Mouse (Mus musculus): ENCODE measurements around the gene Prpf19. TPM values are rescaled to one million over a fixed set of nuclear protein-coding genes. Genes with fewer than 3 reads are reported as not detected.

Gene Prpf19
- total and polyA plus RNA-seq, 3 experiments: 81.9 to 192 (median 88.8) TPM

DNA sequence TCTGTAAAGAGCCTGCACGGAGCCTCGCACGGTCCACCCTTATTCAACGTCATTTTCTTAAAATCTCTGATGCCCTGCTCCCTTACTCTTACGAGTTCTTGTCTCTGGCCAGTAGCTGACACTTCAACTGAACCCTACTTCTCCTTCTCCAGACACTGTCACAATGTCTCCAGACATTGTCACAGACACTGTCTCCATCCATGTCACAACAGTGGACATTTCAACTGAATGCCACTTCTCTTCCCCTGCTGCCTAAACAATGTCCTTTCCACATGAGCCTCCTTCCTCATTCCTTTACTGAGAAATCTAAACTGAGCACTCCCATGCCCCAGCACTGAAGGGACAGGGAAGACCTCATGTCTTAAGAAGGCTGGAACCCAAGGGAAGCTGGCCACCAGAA, 52.2 kb downstream of the Prpf19 start:
- TF ChIP-seq GATA2 (IDR thresholded peaks at IDR 0.05; ENCODE audit: borderline replicate concordance, low read depth, low read length): no peak
- no peak for TF ChIP-seq CTCF (IDR thresholded peaks at IDR 0.05; ENCODE audit: low read depth, low read length)
- no peak for TF ChIP-seq POLR2AphosphoS5 (IDR thresholded peaks at IDR 0.05; ENCODE audit: insufficient replicate concordance, low read depth, low read length)
- TF ChIP-seq GATA1 (IDR thresholded peaks at IDR 0.05; ENCODE audit: borderline replicate concordance, low read length): no peak
- TF ChIP-seq TAL1 (conservative IDR thresholded peaks at IDR 0.05; ENCODE audit: low read depth, low read length): no peak
- ATAC-seq (ENCODE audit: extremely low read depth, insufficient number of reproducible peaks, low FRiP score, poor library complexity, severe bottlenecking) (no peak), DNase-seq (ENCODE audit: low spot score) (no peak)
- peaks cover 28% of the 10 kb centered on the region for H3K4me1 ChIP-seq (ENCODE audit: insufficient read depth, low read depth, low read length)
- H3K4me3 ChIP-seq (ENCODE audit: low read depth, low read length): peak overlapping the region; percentile 89
- H3K36me3 ChIP-seq (replicated peaks): peaks cover 54% of the 10 kb centered on the region
- peaks cover 4% of the 10 kb centered on the region; the same call in 1 of the 2 replicates for H3K27me3 ChIP-seq (ENCODE audit: insufficient read depth, low read length)
- H3K9me3 ChIP-seq (replicated peaks): no peaks in the 10 kb centered on the region

GRCm38 (mm10) chr19:10948416-10948815, 53.4 kb downstream of the Prpf19 start:
- TF ChIP-seq CTCF (IDR thresholded peaks at IDR 0.05; ENCODE audit: low read depth, low read length): no peak
- TF ChIP-seq TAL1 (conservative IDR thresholded peaks at IDR 0.05; ENCODE audit: low read depth, low read length): no peak
- TF ChIP-seq POLR2AphosphoS5 (IDR thresholded peaks at IDR 0.05; ENCODE audit: insufficient replicate concordance, low read depth, low read length): no peak
- TF ChIP-seq GATA1 (IDR thresholded peaks at IDR 0.05; ENCODE audit: borderline replicate concordance, low read length): no peak
- TF ChIP-seq GATA2 (IDR thresholded peaks at IDR 0.05; ENCODE audit: borderline replicate concordance, low read depth, low read length): no peak
- peaks cover 42% of the 10 kb centered on the region for H3K36me3 ChIP-seq (replicated peaks)
- peaks cover 28% of the 10 kb centered on the region for H3K4me1 ChIP-seq (ENCODE audit: insufficient read depth, low read depth, low read length)
- ATAC-seq (ENCODE audit: extremely low read depth, insufficient number of reproducible peaks, low FRiP score, poor library complexity, severe bottlenecking): no peak
- peaks cover 15% of the 10 kb centered on the region for H3K27me3 ChIP-seq (ENCODE audit: insufficient read depth, low read length)
- DNase-seq (ENCODE audit: low spot score): no peak
- peak overlapping the region; percentile 89 for H3K4me3 ChIP-seq (ENCODE audit: low read depth, low read length)
- no peaks in the 10 kb centered on the region for H3K9me3 ChIP-seq (replicated peaks)

DNA sequence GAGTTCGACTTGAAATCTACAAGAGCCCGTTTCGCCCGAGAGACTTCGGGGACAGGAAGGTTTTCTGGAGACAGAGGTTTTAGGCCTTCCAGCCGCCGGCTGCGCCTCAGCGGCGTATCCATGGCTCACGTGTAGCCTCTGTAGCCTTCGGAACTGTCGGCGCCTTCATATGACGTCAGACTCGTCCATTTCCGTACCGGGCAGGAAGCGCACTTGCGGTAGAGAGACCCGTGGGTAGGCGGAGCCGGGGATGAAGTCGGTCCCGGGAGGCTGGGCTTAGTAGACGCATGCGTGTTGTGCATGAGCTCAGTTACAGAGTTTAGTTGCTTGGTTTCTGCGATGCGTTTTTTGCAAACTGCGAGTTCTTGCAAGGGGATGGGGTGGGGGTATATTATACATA, 54.1 kb downstream of the Prpf19 start, which contains the start of gene Ccdc86:
Gene Ccdc86, minus strand, starts transcription at position 155 of the 400 bp plus-strand sequence.
- ATAC-seq (ENCODE audit: extremely low read depth, insufficient number of reproducible peaks, low FRiP score, poor library complexity, severe bottlenecking): peak; percentile 89
- TF ChIP-seq POLR2AphosphoS5 (IDR thresholded peaks at IDR 0.05; ENCODE audit: insufficient replicate concordance, low read depth, low read length): no peak
- TF ChIP-seq GATA1 (IDR thresholded peaks at IDR 0.05; ENCODE audit: borderline replicate concordance, low read length): no peak
- no peak for TF ChIP-seq CTCF (IDR thresholded peaks at IDR 0.05; ENCODE audit: low read depth, low read length)
- no peak for TF ChIP-seq TAL1 (conservative IDR thresholded peaks at IDR 0.05; ENCODE audit: low read depth, low read length)
- no peak for TF ChIP-seq GATA2 (IDR thresholded peaks at IDR 0.05; ENCODE audit: borderline replicate concordance, low read depth, low read length)
- peaks cover 28% of the 10 kb centered on the region for H3K4me1 ChIP-seq (ENCODE audit: insufficient read depth, low read depth, low read length)

DNA sequence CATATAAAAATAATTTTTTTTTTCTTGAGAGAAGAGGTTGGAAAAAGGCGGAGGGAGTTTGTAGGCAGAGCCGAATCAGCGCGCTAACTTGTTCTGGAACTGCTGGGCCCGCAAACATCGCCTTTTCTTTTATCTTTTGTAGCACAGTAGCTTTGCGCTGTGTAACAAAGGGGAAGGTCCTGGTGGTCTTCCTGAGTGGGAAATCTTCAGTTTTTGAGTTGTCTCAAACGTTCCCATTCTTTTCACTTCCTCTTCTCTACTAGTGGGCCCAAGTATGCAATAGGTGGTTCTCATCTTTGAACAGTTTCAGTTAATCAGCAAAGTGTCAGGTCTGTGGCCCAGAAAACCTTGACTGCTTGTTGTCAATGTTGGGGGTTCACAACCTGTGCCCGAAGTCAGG, 54.5 kb downstream of the Prpf19 start:
- ATAC-seq (ENCODE audit: extremely low read depth, insufficient number of reproducible peaks, low FRiP score, poor library complexity, severe bottlenecking) (no peak), DNase-seq (ENCODE audit: low spot score) (no peak)
- no peak for TF ChIP-seq GATA1 (IDR thresholded peaks at IDR 0.05; ENCODE audit: borderline replicate concordance, low read length)
- TF ChIP-seq POLR2AphosphoS5 (IDR thresholded peaks at IDR 0.05; ENCODE audit: insufficient replicate concordance, low read depth, low read length): no peak
- no peak for TF ChIP-seq TAL1 (conservative IDR thresholded peaks at IDR 0.05; ENCODE audit: low read depth, low read length)
- TF ChIP-seq GATA2 (IDR thresholded peaks at IDR 0.05; ENCODE audit: borderline replicate concordance, low read depth, low read length): no peak
- Histone ChIP-seq H3K4me1 (ENCODE audit: insufficient read depth, low read depth, low read length) (peaks cover 28% of the 10 kb centered on the region), H3K4me3 (ENCODE audit: low read depth, low read length) (no peak overlapping the region; the same call in 1 of the 2 replicates), H3K27me3 (ENCODE audit: insufficient read depth, low read length) (peaks cover 23% of the 10 kb centered on the region), H3K9me3 (replicated peaks) (no peaks in the 10 kb centered on the region), H3K36me3 (replicated peaks) (peaks cover 31% of the 10 kb centered on the region)

More for the DNA sequence above, 54.1 kb downstream of the Prpf19 start, which contains the start of gene Ccdc86:
- H3K27me3 ChIP-seq (ENCODE audit: insufficient read depth, low read length): peaks cover 21% of the 10 kb centered on the region
- peak; percentile 94 for DNase-seq (ENCODE audit: low spot score)
- peaks cover 35% of the 10 kb centered on the region for H3K36me3 ChIP-seq (replicated peaks)
- H3K9me3 ChIP-seq (replicated peaks): no peaks in the 10 kb centered on the region
- peak within 1 kb of the TSS; percentile 89 for H3K4me3 ChIP-seq (ENCODE audit: low read depth, low read length)

DNA sequence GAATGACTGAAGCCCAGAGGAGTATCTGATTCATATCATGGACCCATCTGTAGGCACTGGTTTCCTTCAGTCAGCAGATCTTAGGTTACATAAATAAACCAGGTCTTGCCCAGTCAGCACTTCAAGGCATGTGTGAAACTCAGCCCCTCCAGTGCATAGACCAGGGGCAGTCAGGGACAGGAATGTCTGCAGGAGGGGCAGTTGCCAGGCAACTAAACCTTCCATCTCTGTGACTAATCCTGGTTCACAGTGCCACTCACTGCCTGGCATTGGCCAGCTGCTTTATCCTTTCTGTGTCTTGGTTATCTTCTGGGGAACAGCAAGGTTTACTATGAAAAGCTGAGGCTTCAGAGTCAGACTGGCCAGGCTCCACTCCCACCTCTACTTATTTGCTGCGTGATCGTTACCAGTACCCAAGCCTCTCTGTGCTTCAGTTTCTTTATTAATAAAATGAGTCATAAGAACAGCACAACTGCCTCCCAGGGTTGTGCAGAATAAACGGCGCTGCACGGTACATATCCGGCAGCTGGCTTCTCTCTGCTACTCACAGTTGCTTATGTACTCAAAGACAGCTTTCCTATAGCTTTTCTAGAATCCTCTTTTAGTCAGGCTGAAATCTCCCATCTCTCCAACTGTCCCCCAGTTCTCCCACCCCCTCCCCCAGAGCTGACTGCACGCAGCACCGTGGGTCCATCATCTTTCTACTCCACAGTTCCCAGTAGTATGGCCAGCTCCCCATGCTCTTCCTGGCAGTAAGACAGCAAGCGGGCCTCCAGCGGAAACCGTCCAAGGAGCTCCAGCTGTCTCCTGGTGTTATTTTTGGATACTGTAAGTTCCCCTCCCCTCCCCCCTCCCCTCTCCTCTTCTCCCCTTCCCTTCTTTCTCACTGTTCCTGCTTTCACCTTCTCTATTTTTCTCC, 57.2 kb downstream of the Prpf19 start:
- H3K36me3 ChIP-seq (replicated peaks): peaks cover 3% of the 10 kb centered on the region
- DNase-seq (ENCODE audit: low spot score): no peak
- no peak overlapping the region for H3K4me3 ChIP-seq (ENCODE audit: low read depth, low read length)
- ATAC-seq (ENCODE audit: extremely low read depth, insufficient number of reproducible peaks, low FRiP score, poor library complexity, severe bottlenecking): no peak
- TF ChIP-seq GATA1 (IDR thresholded peaks at IDR 0.05; ENCODE audit: borderline replicate concordance, low read length): no peak
- no peak for TF ChIP-seq GATA2 (IDR thresholded peaks at IDR 0.05; ENCODE audit: borderline replicate concordance, low read depth, low read length)
- no peak for TF ChIP-seq TAL1 (conservative IDR thresholded peaks at IDR 0.05; ENCODE audit: low read depth, low read length)
- no peak for TF ChIP-seq POLR2AphosphoS5 (IDR thresholded peaks at IDR 0.05; ENCODE audit: insufficient replicate concordance, low read depth, low read length)
- no peak for TF ChIP-seq CTCF (IDR thresholded peaks at IDR 0.05; ENCODE audit: low read depth, low read length)
- peaks cover 32% of the 10 kb centered on the region for H3K27me3 ChIP-seq (ENCODE audit: insufficient read depth, low read length)
- peaks cover 9% of the 10 kb centered on the region for H3K4me1 ChIP-seq (ENCODE audit: insufficient read depth, low read depth, low read length)
- H3K9me3 ChIP-seq (replicated peaks): no peaks in the 10 kb centered on the region

Other genes starting within 250 kb of the Prpf19 start
- gene Pga5, start 217.2 kb upstream of the Prpf19 start, total RNA-seq (2014; fragmentation: Nextera tagmentation): 1.6 and 2.4 TPM in 2 replicates
- gene Pga5, start 217.2 kb upstream of the Prpf19 start, total RNA-seq (2017): 1.6 and 1.9 TPM in 2 replicates
- gene Pga5, start 217.2 kb upstream of the Prpf19 start, polyA plus RNA-seq (2012): 0.14 TPM in 2 replicates
- gene Vps37c, start 206.5 kb upstream of the Prpf19 start, total RNA-seq (2014; fragmentation: Nextera tagmentation): 16.3 and 27.1 TPM in 2 replicates
- 5.2 TPM in 2 replicates for gene Vps37c, start 206.5 kb upstream of the Prpf19 start, total RNA-seq (2017)
- 34.9 and 40.0 TPM in 2 replicates for gene Vps37c, start 206.5 kb upstream of the Prpf19 start, polyA plus RNA-seq (2012)
- not detected in 2 replicates for gene Cd5, start 156.2 kb upstream of the Prpf19 start, total RNA-seq (2014; fragmentation: Nextera tagmentation)
- 0.11 and 0.17 TPM in 2 replicates for gene Cd5, start 156.2 kb upstream of the Prpf19 start, total RNA-seq (2017)
- not detected in 2 replicates for gene Cd5, start 156.2 kb upstream of the Prpf19 start, polyA plus RNA-seq (2012)
- not detected in 2 replicates for gene Cd6, start 65.2 kb upstream of the Prpf19 start, total RNA-seq (2014; fragmentation: Nextera tagmentation)
- 0.11 and 0.41 TPM in 2 replicates for gene Cd6, start 65.2 kb upstream of the Prpf19 start, total RNA-seq (2017)
- not detected in 2 replicates for gene Cd6, start 65.2 kb upstream of the Prpf19 start, polyA plus RNA-seq (2012)
- gene Slc15a3, start 55.5 kb upstream of the Prpf19 start, total RNA-seq (2014; fragmentation: Nextera tagmentation): not detected in 2 replicates
- gene Slc15a3, start 55.5 kb upstream of the Prpf19 start, total RNA-seq (2017): under 0.01 and 0.05 TPM in 2 replicates
- gene Slc15a3, start 55.5 kb upstream of the Prpf19 start, polyA plus RNA-seq (2012): 0.01 and 0.02 TPM in 2 replicates
- gene Tmem132a, start 25.3 kb upstream of the Prpf19 start, total RNA-seq (2014; fragmentation: Nextera tagmentation): 2.3 TPM in 1 of 2 replicates, not detected in the other
- gene Tmem132a, start 25.3 kb upstream of the Prpf19 start, total RNA-seq (2017): 0.06 and 0.27 TPM in 2 replicates
- 0.01 TPM in 1 of 2 replicates, not detected in the other for gene Tmem132a, start 25.3 kb upstream of the Prpf19 start, polyA plus RNA-seq (2012)
- gene Tmem109, start 13.2 kb upstream of the Prpf19 start, total RNA-seq (2014; fragmentation: Nextera tagmentation): 2.3 and 6.8 TPM in 2 replicates
- 11.6 and 12.2 TPM in 2 replicates for gene Tmem109, start 13.2 kb upstream of the Prpf19 start, total RNA-seq (2017)
- gene Tmem109, start 13.2 kb upstream of the Prpf19 start, polyA plus RNA-seq (2012): 7.7 and 8.5 TPM in 2 replicates
- not detected in 2 replicates for gene Zp1, start 25.4 kb downstream of the Prpf19 start, total RNA-seq (2014; fragmentation: Nextera tagmentation)
- not detected in 2 replicates for gene Zp1, start 25.4 kb downstream of the Prpf19 start, total RNA-seq (2017)
- gene Zp1, start 25.4 kb downstream of the Prpf19 start, polyA plus RNA-seq (2012): 0.03 TPM in 1 of 2 replicates, not detected in the other
- gene Ptgdr2, start 41.9 kb downstream of the Prpf19 start, total RNA-seq (2014; fragmentation: Nextera tagmentation): not detected in 2 replicates
- gene Ptgdr2, start 41.9 kb downstream of the Prpf19 start, total RNA-seq (2017): 0.12 TPM in 1 of 2 replicates, not detected in the other
- gene Ptgdr2, start 41.9 kb downstream of the Prpf19 start, polyA plus RNA-seq (2012): not detected in 2 replicates
- 18.8 and 21.2 TPM in 2 replicates for gene Ccdc86, start 54.0 kb downstream of the Prpf19 start, total RNA-seq (2014; fragmentation: Nextera tagmentation)
- 10.0 and 10.1 TPM in 2 replicates for gene Ccdc86, start 54.0 kb downstream of the Prpf19 start, total RNA-seq (2017)
- gene Ccdc86, start 54.0 kb downstream of the Prpf19 start, polyA plus RNA-seq (2012): 45.7 and 51.6 TPM in 2 replicates
- not detected in 2 replicates for gene Ms4a10, start 79.4 kb downstream of the Prpf19 start, total RNA-seq (2014; fragmentation: Nextera tagmentation)
- gene Ms4a10, start 79.4 kb downstream of the Prpf19 start, total RNA-seq (2017): not detected in 2 replicates
- 0.05 TPM in 1 of 2 replicates, not detected in the other for gene Ms4a10, start 79.4 kb downstream of the Prpf19 start, polyA plus RNA-seq (2012)
- gene Ms4a15, start 98.0 kb downstream of the Prpf19 start, total RNA-seq (2014; fragmentation: Nextera tagmentation): not detected in 2 replicates
- gene Ms4a15, start 98.0 kb downstream of the Prpf19 start, total RNA-seq (2017): 0.29 TPM in 1 of 2 replicates, not detected in the other
- gene Ms4a15, start 98.0 kb downstream of the Prpf19 start, polyA plus RNA-seq (2012): 0.29 TPM in 1 of 2 replicates, not detected in the other
- not detected in 2 replicates for gene Ms4a18, start 122.8 kb downstream of the Prpf19 start, total RNA-seq (2014; fragmentation: Nextera tagmentation)
- gene Ms4a18, start 122.8 kb downstream of the Prpf19 start, total RNA-seq (2017): not detected in 2 replicates
- not detected in 2 replicates for gene Ms4a18, start 122.8 kb downstream of the Prpf19 start, polyA plus RNA-seq (2012)
- not detected in 2 replicates for gene Ms4a8a, start 185.9 kb downstream of the Prpf19 start, total RNA-seq (2014; fragmentation: Nextera tagmentation)
- gene Ms4a8a, start 185.9 kb downstream of the Prpf19 start, total RNA-seq (2017): not detected in 2 replicates
- not detected in 2 replicates for gene Ms4a8a, start 185.9 kb downstream of the Prpf19 start, polyA plus RNA-seq (2012)
- not detected in 2 replicates for gene 1700017D01Rik, start 235.6 kb downstream of the Prpf19 start, total RNA-seq (2014; fragmentation: Nextera tagmentation)
- 0.06 and 0.16 TPM in 2 replicates for gene 1700017D01Rik, start 235.6 kb downstream of the Prpf19 start, total RNA-seq (2017)
- not detected in 2 replicates for gene 1700017D01Rik, start 235.6 kb downstream of the Prpf19 start, polyA plus RNA-seq (2012)

Data from G1E (cell line).